ENCODE assay signal across 8 mouse cellular contexts in genomic region chr12:51593229-51594029, GRCm38 (mm10). TPM values are rescaled to one million over a fixed set of nuclear protein-coding genes. Genes with fewer than 3 reads are reported as not detected.
DNase-seq lines count a peak whose midpoint lies in the region; ATAC-seq lines count a peak whose summit lies in the region.

Coch (plus strand) TSS chr12:51593341.

- peaks cover 38% of the 10 kb centered on the region for H3K27me3 ChIP-seq in forebrain, embryonic 13.5 days
- peaks cover 53% of the 10 kb centered on the region for H3K27me3 ChIP-seq in intestine, embryonic 14.5 days (replicated peaks; ENCODE audit: control insufficient read depth, insufficient read depth, low read length)
- H3K27me3 ChIP-seq in liver, embryonic 16.5 days (ENCODE audit: control insufficient read depth, insufficient read depth, low read depth, low read length): peaks cover 55% of the 10 kb centered on the region

- no peaks in the 10 kb centered on the region for H3K9me3 ChIP-seq in forebrain, embryonic 13.5 days (replicated peaks)
- H3K9me3 ChIP-seq in intestine, embryonic 14.5 days (ENCODE audit: control insufficient read depth, low read length): 0 out of 2 replicates have a peak, but pooled peaks cover 2% of the 10 kb centered on the region
- H3K9me3 ChIP-seq in liver, embryonic 16.5 days (replicated peaks; ENCODE audit: control insufficient read depth, low read length): no peaks in the 10 kb centered on the region

- WGBS in forebrain, embryonic 13.5 days: under 1% methylated on average over 68 of the region's 79 CpGs
- WGBS in intestine, embryonic 14.5 days: under 1% methylated on average over 76 of the region's 79 CpGs
- WGBS in liver, embryonic 16.5 days (ENCODE audit: insufficient replicate concordance): under 1% methylated on average over 75 of the region's 79 CpGs

- no peaks in the 10 kb centered on the region for H3K36me3 ChIP-seq in forebrain, embryonic 13.5 days (ENCODE audit: poor library complexity, severe bottlenecking)
- H3K36me3 ChIP-seq in intestine, embryonic 14.5 days (ENCODE audit: control insufficient read depth, insufficient read depth, low read length): no peaks in the 10 kb centered on the region
- H3K36me3 ChIP-seq in liver, embryonic 16.5 days (ENCODE audit: control insufficient read depth, insufficient read depth): no peaks in the 10 kb centered on the region

- H3K27ac ChIP-seq in forebrain, embryonic 13.5 days: no peak within 1 kb of the TSS
- no peak within 1 kb of the TSS for H3K27ac ChIP-seq in intestine, embryonic 14.5 days (ENCODE audit: low read depth)
- H3K27ac ChIP-seq in liver, embryonic 16.5 days (ENCODE audit: low read length): no peak within 1 kb of the TSS

- H3K9ac ChIP-seq in forebrain, embryonic 13.5 days: peak within 1 kb of the TSS; percentile 70
- H3K9ac ChIP-seq in intestine, embryonic 14.5 days (ENCODE audit: low read length): peak within 1 kb of the TSS; percentile 34; the same call in 1 of the 2 replicates
- H3K9ac ChIP-seq in liver, embryonic 16.5 days (ENCODE audit: low read depth, low read length): no peak within 1 kb of the TSS

- peak within 1 kb of the TSS; percentile 99 for H3K4me2 ChIP-seq in forebrain, embryonic 13.5 days
- peak within 1 kb of the TSS; percentile 97 for H3K4me2 ChIP-seq in intestine, embryonic 14.5 days (ENCODE audit: low read length)
- H3K4me2 ChIP-seq in liver, embryonic 16.5 days (ENCODE audit: low read depth, low read length): peak within 1 kb of the TSS; percentile 69

- DNase-seq in ovary, postnatal 14 days (ENCODE audit: low spot score): peak; percentile 10
- no peak for DNase-seq in ovary, adult 18-20 months (ENCODE audit: low spot score)
- DNase-seq in brain, embryonic 18.5 days (ENCODE audit: low read depth, low spot score): peak; percentile 10
- peak; percentile 80 for DNase-seq in intestine, embryonic 14.5 days (ENCODE audit: low spot score)
- DNase-seq in right cerebral cortex, postnatal 14 days: peak; percentile 25
- DNase-seq in layer of hippocampus, adult 18-20 months (ENCODE audit: low spot score in 2 of 2): no peak

- ATAC-seq in forebrain, embryonic 13.5 days: peak; percentile 89
- peak; percentile 70 for ATAC-seq in intestine, embryonic 14.5 days (replicated peaks; ENCODE audit: low FRiP score, low TSS enrichment, low read depth)
- peak; percentile 24; the same call in 1 of the 2 replicates for ATAC-seq in liver, embryonic 16.5 days (ENCODE audit: low read depth)

- H3K4me1 ChIP-seq in forebrain, embryonic 13.5 days: peaks cover 18% of the 10 kb centered on the region
- H3K4me1 ChIP-seq in intestine, embryonic 14.5 days (replicated peaks; ENCODE audit: control insufficient read depth, insufficient read depth, low read length): peaks cover 8% of the 10 kb centered on the region
- no peaks in the 10 kb centered on the region; the same call in 1 of the 2 replicates for H3K4me1 ChIP-seq in liver, embryonic 16.5 days (ENCODE audit: control insufficient read depth, low read depth, low read length)

- H3K4me3 ChIP-seq in forebrain, embryonic 13.5 days: peak within 1 kb of the TSS; percentile 78
- H3K4me3 ChIP-seq in intestine, embryonic 14.5 days (ENCODE audit: low read depth, low read length): peak within 1 kb of the TSS; percentile 64
- peak within 1 kb of the TSS; percentile 53 for H3K4me3 ChIP-seq in liver, embryonic 16.5 days (ENCODE audit: low read depth, low read length)

RNA-seq across cellular contexts. Expression of gene Coch, which starts in this region (rescaled TPM):
- polyA plus RNA-seq in forebrain, embryonic 13.5 days (2015; fragmentation: Nextera tagmentation; extraction: Ambion mirVana): 5.1 and 6.9 TPM in 2 replicates
- 1.0 and 1.9 TPM in 2 replicates for polyA plus RNA-seq in intestine, embryonic 14.5 days (2014; fragmentation: Nextera tagmentation; extraction: Ambion mirVana)
- polyA plus RNA-seq in liver, embryonic 16.5 days (2015; fragmentation: Nextera tagmentation; extraction: Ambion mirVana): 0.06 and 0.11 TPM in 2 replicates
- total RNA-seq in layer of hippocampus, adult 18-20 months (2021): 1 to 10 TPM; 3.2 to 4.0 TPM

Comparison
In these comparisons a context has a peak if more than half of its experiments do, and no peak if none do; other contexts are left out.
1. DNase-seq: peak in ovary, postnatal 14 days (single experiment), brain, embryonic 18.5 days (single experiment), intestine, embryonic 14.5 days (single experiment) and right cerebral cortex, postnatal 14 days (single experiment); none in ovary, adult 18-20 months (single experiment) and layer of hippocampus, adult 18-20 months (0 of 2).
2. Peak in ATAC-seq, H3K4me3 ChIP-seq and H3K4me2 ChIP-seq in liver, embryonic 16.5 days; RNA of the gene not detected or under 1 TPM.
3. ATAC-seq: peak in every context shown above with its lines; median percentile 89 in forebrain, embryonic 13.5 days; 70 in intestine, embryonic 14.5 days; 24 in liver, embryonic 16.5 days.
4. Peak in every context shown above with its lines, with median percentiles within 50 percentile points of each other: H3K4me2 ChIP-seq and H3K4me3 ChIP-seq.